Mouse (Mus musculus): ENCODE measurements around the gene Nmd3. TPM values are rescaled to one million over a fixed set of nuclear protein-coding genes. Genes with fewer than 3 reads are reported as not detected.

Nmd3 gene
- polyA plus RNA-seq, 1 experiment from 2014 or later = 112 TPM

DNA sequence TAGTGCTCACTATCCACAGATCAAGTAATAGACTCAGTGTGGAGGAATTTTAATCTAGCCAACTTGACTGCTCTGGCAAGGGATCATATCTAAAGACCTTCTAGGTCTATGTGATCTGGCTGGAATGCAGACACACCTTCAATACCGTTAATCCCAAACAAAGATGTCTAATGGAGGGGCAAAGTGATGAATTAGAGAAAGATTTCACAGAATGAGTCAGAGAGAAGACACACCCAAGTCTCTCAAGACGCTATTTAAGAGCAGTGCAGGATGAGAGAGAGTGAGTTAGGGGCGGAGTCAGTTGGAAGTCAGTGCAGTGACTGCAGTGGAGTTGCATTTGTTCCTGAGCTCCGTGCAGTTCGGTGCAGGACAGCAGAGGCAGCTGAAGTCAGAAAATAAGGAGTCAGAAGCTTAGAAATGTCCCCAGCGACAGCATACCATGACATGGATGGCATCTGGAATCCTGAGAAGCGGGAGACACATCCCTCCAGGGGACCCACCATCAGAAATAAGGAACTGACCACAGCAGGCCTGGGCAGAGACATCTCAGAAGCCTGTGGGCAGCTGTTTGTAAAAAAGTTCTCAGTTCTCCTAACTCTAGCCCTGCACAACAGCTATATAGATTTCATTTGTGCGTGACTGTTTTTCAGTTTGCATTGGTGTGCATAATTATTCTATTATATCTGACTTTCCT is 9.7 kb upstream of the Nmd3 start:
- no peak for ATAC-seq (replicated peaks; ENCODE audit: extremely low read depth, insufficient read depth, low FRiP score)
- 47% methylated on average over 8 of the region's 8 CpGs for WGBS
- H3K9me3 ChIP-seq (replicated peaks; ENCODE audit: control insufficient read depth, low read length) = no peaks in the 10 kb centered on the region
- H3K4me1 ChIP-seq (ENCODE audit: control insufficient read depth, insufficient read depth, low read length) = no peaks in the 10 kb centered on the region
- no peaks in the 10 kb centered on the region for H3K36me3 ChIP-seq (ENCODE audit: control insufficient read depth, insufficient read depth)
- H3K27me3 ChIP-seq (ENCODE audit: control insufficient read depth, insufficient read depth, low read length) = no peaks in the 10 kb centered on the region
- no peak overlapping the region for H3K9ac ChIP-seq (ENCODE audit: low read length)
- H3K27ac ChIP-seq (ENCODE audit: low read length) = no peak overlapping the region
- no peak overlapping the region for H3K4me3 ChIP-seq (ENCODE audit: low read length)
- H3K4me2 ChIP-seq (ENCODE audit: low read depth, low read length) = no peak overlapping the region

DNA sequence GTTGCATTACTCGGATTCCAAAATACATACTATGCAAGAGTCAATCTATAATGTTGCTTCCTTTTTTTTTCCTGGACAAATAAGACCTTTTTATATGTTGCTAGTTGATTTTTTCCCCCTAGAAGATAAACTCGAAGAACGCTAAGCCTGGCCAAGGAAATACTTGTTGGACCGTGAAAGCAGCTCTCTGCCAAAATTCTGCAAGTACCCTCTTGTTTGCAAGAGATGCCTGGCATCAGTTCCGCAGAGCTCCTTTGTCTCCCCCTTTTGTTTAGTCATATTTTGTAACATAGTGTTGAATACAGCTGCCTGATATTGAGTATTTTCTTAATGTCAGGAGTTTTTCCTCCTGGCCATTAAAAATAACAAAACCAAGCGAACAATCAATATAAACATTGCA is 4.3 kb upstream of the Nmd3 start:
- H3K36me3 ChIP-seq (ENCODE audit: control insufficient read depth, insufficient read depth) = no peaks in the 10 kb centered on the region
- no peaks in the 10 kb centered on the region for H3K4me1 ChIP-seq (ENCODE audit: control insufficient read depth, insufficient read depth, low read length)
- H3K9me3 ChIP-seq (replicated peaks; ENCODE audit: control insufficient read depth, low read length) = no peaks in the 10 kb centered on the region
- no peak overlapping the region for H3K9ac ChIP-seq (ENCODE audit: low read length)
- H3K4me2 ChIP-seq (ENCODE audit: low read depth, low read length) = no peak overlapping the region
- 75% methylated on average over 6 of the region's 6 CpGs for WGBS
- H3K4me3 ChIP-seq (ENCODE audit: low read length) = no peak overlapping the region
- H3K27me3 ChIP-seq (ENCODE audit: control insufficient read depth, insufficient read depth, low read length) = no peaks in the 10 kb centered on the region
- no peak overlapping the region for H3K27ac ChIP-seq (ENCODE audit: low read length)
- ATAC-seq (replicated peaks; ENCODE audit: extremely low read depth, insufficient read depth, low FRiP score) = no peak

DNA sequence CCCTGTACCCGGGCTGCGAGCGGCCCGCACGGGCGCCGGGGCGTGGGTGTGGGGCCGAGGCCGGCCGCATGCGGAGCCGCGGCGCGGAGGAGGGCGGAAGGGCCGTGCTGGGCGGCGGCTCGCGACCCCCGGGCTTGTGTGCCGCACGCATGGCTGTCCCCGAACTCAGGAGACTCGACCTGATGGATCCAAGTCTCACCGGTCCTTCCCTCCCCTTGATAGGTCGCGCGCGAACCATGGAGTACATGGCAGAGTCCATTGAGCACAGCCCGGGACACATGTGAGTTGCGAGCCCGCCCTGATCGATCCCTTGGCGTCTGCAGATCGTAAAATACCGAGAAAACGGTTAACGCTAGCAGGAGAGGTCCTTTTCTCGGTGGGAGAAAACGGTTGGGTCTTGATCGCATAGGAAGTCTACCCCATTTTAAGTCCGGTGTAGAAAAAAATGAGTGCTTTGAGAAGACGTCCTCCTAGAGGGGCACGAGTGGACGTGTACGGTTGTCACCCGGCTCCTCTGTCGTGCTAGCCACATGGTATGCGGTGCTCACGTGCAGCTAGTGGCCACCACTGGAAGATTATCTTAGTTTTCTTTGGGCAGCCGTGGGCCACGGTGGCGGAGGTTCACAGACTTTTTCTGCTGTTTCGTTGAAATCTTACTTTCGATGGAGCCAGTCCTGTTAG is 542 bp downstream of the Nmd3 start:
- WGBS = under 1% methylated on average over 55 of the region's 58 CpGs
- Histone ChIP-seq H3K9me3 (replicated peaks; ENCODE audit: control insufficient read depth, low read length) (no peaks in the 10 kb centered on the region), H3K4me3 (ENCODE audit: low read length) (peak overlapping the region; percentile 76), H3K27me3 (ENCODE audit: control insufficient read depth, insufficient read depth, low read length) (no peaks in the 10 kb centered on the region), H3K9ac (ENCODE audit: low read length) (peak overlapping the region; percentile 86), H3K4me2 (ENCODE audit: low read depth, low read length) (peak overlapping the region; percentile 93), H3K4me1 (ENCODE audit: control insufficient read depth, insufficient read depth, low read length) (peaks cover 13% of the 10 kb centered on the region), H3K36me3 (ENCODE audit: control insufficient read depth, insufficient read depth) (peaks cover 5% of the 10 kb centered on the region; the same call in 1 of the 2 replicates), H3K27ac (ENCODE audit: low read length) (peak overlapping the region; percentile 85)
- peak; percentile 55 for ATAC-seq (replicated peaks; ENCODE audit: extremely low read depth, insufficient read depth, low FRiP score)

DNA sequence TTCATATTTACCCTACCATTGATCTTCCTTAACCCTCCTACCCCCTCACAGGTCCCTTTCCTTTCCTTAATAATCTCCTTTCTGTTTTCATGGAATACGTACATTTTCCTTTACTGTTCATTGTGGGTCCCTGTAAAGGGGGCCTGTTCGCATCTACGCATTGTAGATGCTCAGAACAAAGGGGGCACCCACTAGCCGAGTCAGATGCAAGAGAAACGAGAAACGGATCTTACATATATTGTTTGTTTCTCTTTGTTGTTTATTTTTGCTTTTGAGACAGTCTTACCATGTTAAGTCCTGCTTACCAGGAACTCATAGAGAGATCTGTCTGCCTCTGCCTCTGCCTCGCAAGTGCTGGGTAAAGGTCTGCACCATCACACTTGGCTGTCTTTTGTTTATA is 1.4 kb downstream of the Nmd3 start:
- H3K4me3 ChIP-seq (ENCODE audit: low read length) = peak overlapping the region; percentile 76
- ATAC-seq (replicated peaks; ENCODE audit: extremely low read depth, insufficient read depth, low FRiP score) = no peak
- peak overlapping the region; percentile 93 for H3K4me2 ChIP-seq (ENCODE audit: low read depth, low read length)
- no peaks in the 10 kb centered on the region for H3K9me3 ChIP-seq (replicated peaks; ENCODE audit: control insufficient read depth, low read length)
- WGBS = 43% methylated on average over 7 of the region's 7 CpGs
- H3K9ac ChIP-seq (ENCODE audit: low read length) = peak overlapping the region; percentile 86
- peaks cover 5% of the 10 kb centered on the region; the same call in 1 of the 2 replicates for H3K36me3 ChIP-seq (ENCODE audit: control insufficient read depth, insufficient read depth)
- peaks cover 13% of the 10 kb centered on the region for H3K4me1 ChIP-seq (ENCODE audit: control insufficient read depth, insufficient read depth, low read length)
- no peaks in the 10 kb centered on the region for H3K27me3 ChIP-seq (ENCODE audit: control insufficient read depth, insufficient read depth, low read length)
- 0 out of 2 replicates have a peak overlapping the region, but pooled peaks have one; percentile 2 for H3K27ac ChIP-seq (ENCODE audit: low read length)

DNA sequence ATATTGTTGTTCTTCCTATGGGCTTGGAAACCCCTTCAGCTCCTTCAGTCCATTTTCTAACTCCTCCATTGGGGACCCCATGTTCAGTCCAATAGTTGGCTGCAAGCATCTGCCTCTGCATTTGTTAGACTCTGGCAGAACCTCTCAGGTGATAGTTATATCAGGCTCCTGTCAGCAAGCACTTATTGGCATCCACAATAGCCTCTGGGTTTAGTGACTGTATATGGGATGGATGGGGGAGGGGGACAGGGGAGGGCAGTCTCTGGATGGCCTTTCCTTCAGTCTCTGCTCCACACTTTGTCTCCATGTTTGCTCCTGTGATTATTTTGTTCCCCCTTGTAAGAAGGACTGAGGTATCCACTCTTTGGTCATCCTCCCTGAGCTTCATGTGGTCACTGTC is 9.1 kb downstream of the Nmd3 start:
- no peaks in the 10 kb centered on the region for H3K27me3 ChIP-seq (ENCODE audit: control insufficient read depth, insufficient read depth, low read length)
- no peak overlapping the region for H3K4me3 ChIP-seq (ENCODE audit: low read length)
- no peaks in the 10 kb centered on the region for H3K9me3 ChIP-seq (replicated peaks; ENCODE audit: control insufficient read depth, low read length)
- ATAC-seq (replicated peaks; ENCODE audit: extremely low read depth, insufficient read depth, low FRiP score) = no peak; the same call in 1 of the 2 replicates
- H3K4me1 ChIP-seq (ENCODE audit: control insufficient read depth, insufficient read depth, low read length) = peaks cover 6% of the 10 kb centered on the region
- H3K4me2 ChIP-seq (ENCODE audit: low read depth, low read length) = no peak overlapping the region
- H3K9ac ChIP-seq (ENCODE audit: low read length) = no peak overlapping the region
- H3K27ac ChIP-seq (ENCODE audit: low read length) = no peak overlapping the region
- peaks cover 16% of the 10 kb centered on the region for H3K36me3 ChIP-seq (ENCODE audit: control insufficient read depth, insufficient read depth)

DNA sequence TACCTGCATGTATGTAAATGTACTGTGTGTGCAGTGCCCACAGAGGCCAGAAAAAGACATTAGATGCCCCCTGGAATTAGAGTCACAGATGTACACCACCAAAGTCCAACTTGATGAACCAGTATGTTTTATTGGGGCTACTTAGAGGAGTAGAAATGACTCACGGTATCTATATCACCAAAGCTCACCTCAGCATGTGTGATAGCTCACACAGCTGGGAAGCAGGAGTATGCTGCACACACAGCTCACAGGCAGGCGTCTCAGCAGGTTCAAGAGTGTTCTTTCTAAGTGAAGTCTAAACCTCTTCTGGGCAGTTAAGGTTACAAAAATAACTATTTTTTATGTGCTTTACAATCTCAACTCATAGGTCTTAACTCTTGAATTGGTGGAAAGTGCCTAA is 12.2 kb downstream of the Nmd3 start:
- 76% methylated on average over 2 of the region's 2 CpGs for WGBS
- no peaks in the 10 kb centered on the region for H3K9me3 ChIP-seq (replicated peaks; ENCODE audit: control insufficient read depth, low read length)
- H3K4me3 ChIP-seq (ENCODE audit: low read length) = no peak overlapping the region
- H3K27ac ChIP-seq (ENCODE audit: low read length) = no peak overlapping the region
- H3K27me3 ChIP-seq (ENCODE audit: control insufficient read depth, insufficient read depth, low read length) = no peaks in the 10 kb centered on the region
- peaks cover 6% of the 10 kb centered on the region for H3K4me1 ChIP-seq (ENCODE audit: control insufficient read depth, insufficient read depth, low read length)
- no peak overlapping the region for H3K4me2 ChIP-seq (ENCODE audit: low read depth, low read length)
- no peak for ATAC-seq (replicated peaks; ENCODE audit: extremely low read depth, insufficient read depth, low FRiP score)
- no peak overlapping the region for H3K9ac ChIP-seq (ENCODE audit: low read length)
- peaks cover 22% of the 10 kb centered on the region for H3K36me3 ChIP-seq (ENCODE audit: control insufficient read depth, insufficient read depth)

DNA sequence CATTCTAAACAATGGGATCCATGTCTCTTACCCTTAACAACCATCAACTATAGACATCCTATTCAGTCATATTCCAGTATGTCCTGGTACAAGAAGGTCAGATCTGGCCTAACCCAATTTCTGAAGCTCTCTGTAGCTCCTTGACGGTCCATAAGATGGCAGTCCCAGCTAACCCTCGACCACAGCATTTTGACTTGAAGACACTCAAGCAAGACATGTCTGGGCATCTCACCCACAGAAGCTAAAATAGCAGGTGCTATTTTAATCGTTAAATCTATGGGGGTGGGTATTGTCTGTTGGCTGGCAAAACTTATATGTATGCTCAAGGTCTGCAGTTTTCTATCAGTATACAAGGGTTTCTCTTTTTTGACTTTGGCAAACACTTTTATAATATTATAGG is 33.4 kb downstream of the Nmd3 start:
- no peak overlapping the region for H3K27ac ChIP-seq (ENCODE audit: low read length)
- no peaks in the 10 kb centered on the region for H3K27me3 ChIP-seq (ENCODE audit: control insufficient read depth, insufficient read depth, low read length)
- H3K4me2 ChIP-seq (ENCODE audit: low read depth, low read length) = no peak overlapping the region
- no peak for ATAC-seq (replicated peaks; ENCODE audit: extremely low read depth, insufficient read depth, low FRiP score)
- 65% methylated on average over 3 of the region's 3 CpGs for WGBS
- peaks cover 33% of the 10 kb centered on the region for H3K36me3 ChIP-seq (ENCODE audit: control insufficient read depth, insufficient read depth)
- no peaks in the 10 kb centered on the region for H3K9me3 ChIP-seq (replicated peaks; ENCODE audit: control insufficient read depth, low read length)
- H3K9ac ChIP-seq (ENCODE audit: low read length) = no peak overlapping the region
- no peaks in the 10 kb centered on the region; the same call in 1 of the 2 replicates for H3K4me1 ChIP-seq (ENCODE audit: control insufficient read depth, insufficient read depth, low read length)
- no peak overlapping the region for H3K4me3 ChIP-seq (ENCODE audit: low read length)

DNA sequence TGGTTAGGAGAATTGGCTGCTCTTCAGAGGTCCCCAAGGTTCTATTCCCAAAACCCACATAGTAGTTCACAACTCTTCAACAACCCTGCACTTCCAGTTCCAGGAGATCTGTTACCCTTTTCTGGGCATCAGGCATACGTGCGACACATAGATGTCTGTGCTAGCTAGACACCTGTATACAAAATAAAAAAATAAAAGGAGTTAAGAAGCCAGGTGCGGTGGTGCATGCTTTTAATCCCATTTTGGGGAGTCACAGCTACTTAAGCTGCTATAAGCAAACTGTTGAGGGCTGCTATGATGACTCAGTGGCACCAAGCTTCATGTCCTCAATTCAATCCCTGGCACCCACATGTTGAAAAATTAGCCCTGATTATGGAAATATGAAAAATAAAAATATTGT is 34.2 kb downstream of the Nmd3 start:
- H3K27me3 ChIP-seq (ENCODE audit: control insufficient read depth, insufficient read depth, low read length) = no peaks in the 10 kb centered on the region
- H3K4me3 ChIP-seq (ENCODE audit: low read length) = no peak overlapping the region
- no peak for ATAC-seq (replicated peaks; ENCODE audit: extremely low read depth, insufficient read depth, low FRiP score)
- no peak overlapping the region for H3K27ac ChIP-seq (ENCODE audit: low read length)
- no peak overlapping the region for H3K9ac ChIP-seq (ENCODE audit: low read length)
- WGBS = 83% methylated on average over 3 of the region's 3 CpGs
- no peak overlapping the region for H3K4me2 ChIP-seq (ENCODE audit: low read depth, low read length)
- H3K9me3 ChIP-seq (replicated peaks; ENCODE audit: control insufficient read depth, low read length) = no peaks in the 10 kb centered on the region
- peaks cover 30% of the 10 kb centered on the region for H3K36me3 ChIP-seq (ENCODE audit: control insufficient read depth, insufficient read depth)
- no peaks in the 10 kb centered on the region; the same call in 1 of the 2 replicates for H3K4me1 ChIP-seq (ENCODE audit: control insufficient read depth, insufficient read depth, low read length)

DNA sequence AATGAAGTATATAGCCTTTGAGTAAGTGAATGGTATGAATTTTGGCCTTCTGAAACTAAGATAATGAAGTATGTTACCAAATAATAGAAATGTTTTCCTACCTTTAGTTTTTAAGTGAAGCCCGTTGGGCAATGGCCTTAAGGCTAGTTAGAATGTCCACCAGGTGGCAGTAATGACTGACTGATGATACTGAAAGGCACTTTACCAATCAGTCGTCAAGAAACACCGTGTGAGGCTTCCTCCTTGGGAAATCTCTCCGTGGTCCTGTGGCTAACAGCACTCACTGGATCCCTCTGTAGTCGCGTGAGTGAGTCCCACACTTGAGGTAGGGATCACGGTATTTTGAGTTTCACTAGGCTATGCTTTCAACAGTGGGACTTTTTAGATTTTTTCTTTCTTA is 34.7 kb downstream of the Nmd3 start:
- H3K36me3 ChIP-seq (ENCODE audit: control insufficient read depth, insufficient read depth) = peaks cover 27% of the 10 kb centered on the region
- H3K4me1 ChIP-seq (ENCODE audit: control insufficient read depth, insufficient read depth, low read length) = no peaks in the 10 kb centered on the region; the same call in 1 of the 2 replicates
- ATAC-seq (replicated peaks; ENCODE audit: extremely low read depth, insufficient read depth, low FRiP score) = no peak
- H3K4me2 ChIP-seq (ENCODE audit: low read depth, low read length) = no peak overlapping the region
- H3K27ac ChIP-seq (ENCODE audit: low read length) = no peak overlapping the region
- no peaks in the 10 kb centered on the region for H3K27me3 ChIP-seq (ENCODE audit: control insufficient read depth, insufficient read depth, low read length)
- H3K9ac ChIP-seq (ENCODE audit: low read length) = no peak overlapping the region
- no peak overlapping the region for H3K4me3 ChIP-seq (ENCODE audit: low read length)
- H3K9me3 ChIP-seq (replicated peaks; ENCODE audit: control insufficient read depth, low read length) = no peaks in the 10 kb centered on the region
- WGBS = 22% methylated on average over 7 of the region's 7 CpGs

Data from heart, embryonic 16.5 days (tissue).